Mouse (Mus musculus): Measurements from ENCODE around the gene Chrd. TPM values are rescaled to one million over a fixed set of nuclear protein-coding genes. Genes with fewer than 3 reads are reported as not detected.

The Chrd gene
- polyA plus RNA-seq, 1 experiment: 0.63 TPM

DNA sequence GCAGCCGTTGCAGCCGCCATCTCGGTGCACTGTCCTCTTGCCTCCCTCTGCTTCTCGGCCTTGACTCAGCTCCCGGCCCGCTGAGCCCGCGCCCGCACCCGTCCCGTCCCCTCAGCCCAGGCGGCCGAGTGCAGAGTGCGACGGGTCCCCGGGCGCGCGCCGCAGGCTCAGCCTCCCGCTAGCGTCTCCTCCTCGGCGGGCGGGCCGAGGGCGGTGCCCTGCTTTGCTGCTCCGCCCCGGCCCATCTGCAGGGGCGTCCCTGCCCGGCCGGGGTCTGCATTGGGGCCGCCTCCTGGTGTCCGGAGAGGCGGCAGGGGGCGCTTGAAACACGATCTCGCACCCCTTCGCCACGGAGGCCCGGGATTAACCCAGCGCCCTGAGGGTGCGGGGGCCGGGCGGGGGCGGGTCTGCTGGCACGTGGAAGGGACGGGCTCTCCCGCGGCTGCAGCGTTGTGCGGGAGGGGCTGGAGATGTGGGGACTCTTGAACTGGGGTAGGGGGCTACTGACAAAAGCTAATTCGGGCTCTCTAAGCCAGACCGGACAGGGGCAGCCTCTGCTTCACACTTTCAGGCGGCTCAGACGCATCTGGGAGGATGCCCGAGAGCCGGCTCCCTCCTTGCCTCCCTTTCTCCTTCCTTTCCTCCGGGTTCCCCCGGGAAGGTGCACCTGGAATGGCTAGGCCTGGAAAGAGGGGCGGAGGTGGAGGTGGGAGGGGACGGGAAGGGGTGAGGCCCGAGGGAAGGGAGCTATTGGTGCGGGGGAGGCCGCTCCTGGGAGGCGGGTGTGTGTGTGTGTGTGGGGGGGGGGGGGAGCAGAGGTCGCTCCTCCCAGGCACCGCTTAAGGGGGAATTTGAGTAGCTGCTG is 16.7 kb upstream of the Chrd start:
- Histone ChIP-seq H3K36me3 (ENCODE audit: control insufficient read depth, insufficient read depth, low read length) (peaks cover 2% of the 10 kb centered on the region; the same call in 1 of the 2 replicates), H3K4me1 (ENCODE audit: control insufficient read depth, insufficient read depth, insufficient read length) (peaks cover 4% of the 10 kb centered on the region; the same call in 1 of the 2 replicates), H3K4me3 (ENCODE audit: extremely low read depth, insufficient read depth, insufficient read length) (peak overlapping the region; percentile 74), H3K27ac (ENCODE audit: insufficient read depth, low read length) (peak overlapping the region; percentile 41; the same call in 1 of the 2 replicates), H3K27me3 (ENCODE audit: control insufficient read depth, insufficient read depth, low read length) (no peaks in the 10 kb centered on the region)
- under 1% methylated on average over 61 of the region's 68 CpGs for WGBS
- DNase-seq (ENCODE audit: low read depth in 1 of 2, low spot score in 2 of 2): peak in 1 of 2 experiments; percentile 58
- TF ChIP-seq CTCF (IDR thresholded peaks at IDR 0.05; ENCODE audit: extremely low read depth, insufficient read depth, insufficient read length, insufficient replicate concordance) (no peak), POLR2A (IDR thresholded peaks at IDR 0.05; ENCODE audit: low read depth, low read length) (no peak)

DNA sequence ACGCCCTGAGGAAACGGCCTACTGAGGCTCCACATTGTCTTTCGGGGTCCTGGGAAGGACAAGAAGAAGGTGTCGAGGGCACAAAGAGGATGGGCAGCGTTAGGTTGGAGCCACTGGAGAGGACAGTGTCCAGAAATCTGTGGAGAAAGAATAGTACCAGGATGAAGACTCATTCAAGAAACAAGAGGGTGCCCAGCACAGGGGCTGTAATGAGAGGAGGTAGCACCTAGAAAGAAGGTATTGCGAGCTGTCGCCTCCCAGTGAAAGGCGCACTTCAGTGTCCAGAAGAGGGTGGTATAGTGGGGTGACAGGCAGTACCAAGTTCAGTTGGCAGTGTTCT is 16.1 kb upstream of the Chrd start:
- Histone ChIP-seq H3K27ac (ENCODE audit: insufficient read depth, low read length) (peak overlapping the region; percentile 41), H3K4me3 (ENCODE audit: extremely low read depth, insufficient read depth, insufficient read length) (peak overlapping the region; percentile 68; the same call in 1 of the 2 replicates), H3K36me3 (ENCODE audit: control insufficient read depth, insufficient read depth, low read length) (peaks cover 2% of the 10 kb centered on the region), H3K4me1 (ENCODE audit: control insufficient read depth, insufficient read depth, insufficient read length) (peaks cover 4% of the 10 kb centered on the region; the same call in 1 of the 2 replicates), H3K27me3 (ENCODE audit: control insufficient read depth, insufficient read depth, low read length) (no peaks in the 10 kb centered on the region)
- WGBS: 2% methylated on average over 8 of the region's 8 CpGs
- DNase-seq (ENCODE audit: low read depth in 1 of 2, low spot score in 2 of 2): no peak
- TF ChIP-seq POLR2A (IDR thresholded peaks at IDR 0.05; ENCODE audit: low read depth, low read length) (no peak), CTCF (IDR thresholded peaks at IDR 0.05; ENCODE audit: extremely low read depth, insufficient read depth, insufficient read length, insufficient replicate concordance) (no peak)

- under 1% methylated on average over 62 of the region's 62 CpGs for WGBS
- Histone ChIP-seq H3K4me3 (ENCODE audit: extremely low read depth, insufficient read depth, insufficient read length) (peak within 1 kb of the TSS; percentile 74), H3K4me1 (ENCODE audit: control insufficient read depth, insufficient read depth, insufficient read length) (peaks cover 4% of the 10 kb centered on the region; the same call in 1 of the 2 replicates), H3K27me3 (ENCODE audit: control insufficient read depth, insufficient read depth, low read length) (no peaks in the 10 kb centered on the region), H3K36me3 (ENCODE audit: control insufficient read depth, insufficient read depth, low read length) (peaks cover 2% of the 10 kb centered on the region), H3K27ac (ENCODE audit: insufficient read depth, low read length) (peak within 1 kb of the TSS; percentile 84)
- DNase-seq (ENCODE audit: low read depth in 1 of 2, low spot score in 2 of 2): peak; percentile 94
- TF ChIP-seq CTCF (IDR thresholded peaks at IDR 0.05; ENCODE audit: extremely low read depth, insufficient read depth, insufficient read length, insufficient replicate concordance) (peak; percentile 70; the same call in 1 of the 2 replicates), POLR2A (IDR thresholded peaks at IDR 0.05; ENCODE audit: low read depth, low read length) (peak; percentile 12; the same call in 1 of the 2 replicates)
These were observed 15.5 kb upstream of the Chrd start, which contains the start of the genes Polr2h and Clcn2 for GRCm38 (mm10) chr16:20717181-20717977. Polr2h (plus strand) TSS chr16:20717665. Clcn2 (minus strand) TSS chr16:20717746.

- WGBS: 2% methylated on average over 18 of the region's 18 CpGs
- Histone ChIP-seq H3K4me1 (ENCODE audit: control insufficient read depth, insufficient read depth, insufficient read length) (peaks cover 4% of the 10 kb centered on the region; the same call in 1 of the 2 replicates), H3K27me3 (ENCODE audit: control insufficient read depth, insufficient read depth, low read length) (no peaks in the 10 kb centered on the region), H3K4me3 (ENCODE audit: extremely low read depth, insufficient read depth, insufficient read length) (peak overlapping the region; percentile 68), H3K36me3 (ENCODE audit: control insufficient read depth, insufficient read depth, low read length) (peaks cover 2% of the 10 kb centered on the region), H3K27ac (ENCODE audit: insufficient read depth, low read length) (peak overlapping the region; percentile 84)
- TF ChIP-seq POLR2A (IDR thresholded peaks at IDR 0.05; ENCODE audit: low read depth, low read length): no peak
- TF ChIP-seq CTCF (IDR thresholded peaks at IDR 0.05; ENCODE audit: extremely low read depth, insufficient read depth, insufficient read length, insufficient replicate concordance): no peak
- no peak for DNase-seq (ENCODE audit: low read depth in 1 of 2, low spot score in 2 of 2)
These were observed 14.8 kb upstream of the Chrd start for GRCm38 (mm10) chr16:20717978-20718670.

DNA sequence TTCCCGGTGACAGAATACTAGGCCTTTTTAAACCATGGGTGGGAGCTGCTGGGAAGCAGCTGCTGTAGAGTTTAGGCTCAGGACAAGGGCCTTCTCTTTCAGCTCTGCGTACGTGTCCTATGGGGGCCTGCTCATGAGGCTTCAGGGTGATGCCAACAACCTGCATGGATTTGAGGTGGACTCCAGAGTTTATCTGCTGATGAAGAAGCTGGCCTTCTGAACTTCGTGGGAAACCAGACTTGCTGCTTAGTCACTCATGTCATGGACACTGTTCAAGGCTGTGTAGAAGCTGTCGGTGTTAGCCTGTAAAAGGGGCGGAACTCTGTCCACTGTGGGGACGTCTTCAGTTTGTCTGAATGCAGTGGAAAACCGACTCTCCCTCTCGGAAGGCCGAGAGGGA is 11.1 kb upstream of the Chrd start:
- Histone ChIP-seq H3K36me3 (ENCODE audit: control insufficient read depth, insufficient read depth, low read length) (peaks cover 2% of the 10 kb centered on the region), H3K27ac (ENCODE audit: insufficient read depth, low read length) (no peak overlapping the region), H3K27me3 (ENCODE audit: control insufficient read depth, insufficient read depth, low read length) (no peaks in the 10 kb centered on the region), H3K4me1 (ENCODE audit: control insufficient read depth, insufficient read depth, insufficient read length) (peaks cover 4% of the 10 kb centered on the region; the same call in 1 of the 2 replicates), H3K4me3 (ENCODE audit: extremely low read depth, insufficient read depth, insufficient read length) (no peak overlapping the region)
- 88% methylated on average over 10 of the region's 10 CpGs for WGBS
- no peak for DNase-seq (ENCODE audit: low read depth in 1 of 2, low spot score in 2 of 2)
- TF ChIP-seq CTCF (IDR thresholded peaks at IDR 0.05; ENCODE audit: extremely low read depth, insufficient read depth, insufficient read length, insufficient replicate concordance) (no peak), POLR2A (IDR thresholded peaks at IDR 0.05; ENCODE audit: low read depth, low read length) (no peak)

GRCm38 (mm10) chr16:20722736-20723135 is 10.2 kb upstream of the Chrd start:
- Histone ChIP-seq H3K36me3 (ENCODE audit: control insufficient read depth, insufficient read depth, low read length) (peaks cover 2% of the 10 kb centered on the region), H3K27me3 (ENCODE audit: control insufficient read depth, insufficient read depth, low read length) (no peaks in the 10 kb centered on the region), H3K4me1 (ENCODE audit: control insufficient read depth, insufficient read depth, insufficient read length) (peaks cover 4% of the 10 kb centered on the region; the same call in 1 of the 2 replicates), H3K27ac (ENCODE audit: insufficient read depth, low read length) (no peak overlapping the region), H3K4me3 (ENCODE audit: extremely low read depth, insufficient read depth, insufficient read length) (no peak overlapping the region)
- DNase-seq (ENCODE audit: low read depth in 1 of 2, low spot score in 2 of 2): no peak
- WGBS: 92% methylated on average over 4 of the region's 4 CpGs
- TF ChIP-seq POLR2A (IDR thresholded peaks at IDR 0.05; ENCODE audit: low read depth, low read length) (no peak), CTCF (IDR thresholded peaks at IDR 0.05; ENCODE audit: extremely low read depth, insufficient read depth, insufficient read length, insufficient replicate concordance) (no peak)

All from spleen, adult 2 months (tissue).